8 mouse cellular contexts compared by ENCODE assay signal in genomic region chr1:89646326-89647018, GRCm38 (mm10).
A peak's percentile ranks its signal among the peaks of the same experiment; 100 is the strongest.
DNase-seq lines count a peak whose midpoint lies in the region; ATAC-seq and TF ChIP-seq lines count a peak whose summit lies in the region.

No protein-coding gene starts in this region.

- TF ChIP-seq CTCF in kidney, adult 2 months (conservative IDR thresholded peaks at IDR 0.05; ENCODE audit: insufficient read depth, insufficient read length, low read depth, low read length): peak; percentile 99

- 11% methylated on average over 4 of the region's 4 CpGs for WGBS in kidney, adult 2 months
- WGBS in liver, embryonic 11.5 days: 17% methylated on average over 4 of the region's 4 CpGs
- WGBS in stomach, embryonic 15.5 days: 17% methylated on average over 4 of the region's 4 CpGs

- DNase-seq in 416B (ENCODE audit: low read depth): peak; percentile 80
- DNase-seq in cerebellum, postnatal 4 days (ENCODE audit: low spot score in 2 of 2): peak; percentile 38 to 64
- DNase-seq in gastrocnemius, postnatal 25 days: peak; percentile 57
- peak; percentile 90 for DNase-seq in kidney, adult 2 months
- DNase-seq in liver, embryonic 11.5 days (ENCODE audit: low spot score): peak; percentile 62
- peak; percentile 77 to 80 for DNase-seq in natural killer cell, adult 2 months (ENCODE audit: low spot score in 2 of 2)

- H3K4me3 ChIP-seq in kidney, adult 2 months (ENCODE audit: insufficient read depth, low read depth, low read length): peak overlapping the region; percentile 42
- no peak overlapping the region for H3K4me3 ChIP-seq in liver, embryonic 11.5 days (ENCODE audit: low read depth, low read length)
- peak overlapping the region; percentile 12; the same call in 1 of the 2 replicates for H3K4me3 ChIP-seq in stomach, embryonic 15.5 days (replicated peaks)

- H3K9ac ChIP-seq in liver, embryonic 11.5 days (ENCODE audit: low read depth, low read length): no peak overlapping the region
- no peak overlapping the region for H3K9ac ChIP-seq in stomach, embryonic 15.5 days

- H3K9me3 ChIP-seq in liver, embryonic 11.5 days (ENCODE audit: control insufficient read depth, low read length): no peaks in the 10 kb centered on the region
- H3K9me3 ChIP-seq in stomach, embryonic 15.5 days: no peaks in the 10 kb centered on the region

- no peaks in the 10 kb centered on the region for H3K36me3 ChIP-seq in kidney, adult 2 months (ENCODE audit: control insufficient read depth, insufficient read depth, low read length)
- no peaks in the 10 kb centered on the region for H3K36me3 ChIP-seq in liver, embryonic 11.5 days (ENCODE audit: control insufficient read depth, insufficient read depth, low read length)
- no peaks in the 10 kb centered on the region for H3K36me3 ChIP-seq in stomach, embryonic 15.5 days

- TF ChIP-seq POLR2A in kidney, adult 2 months (IDR thresholded peaks at IDR 0.05; ENCODE audit: low read depth, low read length): no peak

- no peak overlapping the region for H3K27ac ChIP-seq in kidney, adult 2 months (ENCODE audit: insufficient read depth, low read depth, low read length)
- H3K27ac ChIP-seq in liver, embryonic 11.5 days (ENCODE audit: low read depth, low read length): no peak overlapping the region
- no peak overlapping the region for H3K27ac ChIP-seq in stomach, embryonic 15.5 days

- no peaks in the 10 kb centered on the region for H3K27me3 ChIP-seq in kidney, adult 2 months (replicated peaks; ENCODE audit: control insufficient read depth, insufficient read depth, low read length)
- H3K27me3 ChIP-seq in liver, embryonic 11.5 days (replicated peaks; ENCODE audit: control insufficient read depth, insufficient read depth, low read length): no peaks in the 10 kb centered on the region
- no peaks in the 10 kb centered on the region for H3K27me3 ChIP-seq in stomach, embryonic 15.5 days (replicated peaks)

- peak; percentile 45 for ATAC-seq in activated CD4-positive, CD25-positive, alpha-beta regulatory T cell, adult 4 months
- no peak for ATAC-seq in liver, embryonic 11.5 days (replicated peaks; ENCODE audit: low FRiP score)
- ATAC-seq in stomach, embryonic 15.5 days (ENCODE audit: insufficient read depth, low FRiP score, low read depth): peak; percentile 44; the same call in 1 of the 2 replicates

- H3K4me1 ChIP-seq in kidney, adult 2 months (ENCODE audit: control insufficient read depth, insufficient read depth, low read length): peaks cover 6% of the 10 kb centered on the region; the same call in 1 of the 2 replicates
- H3K4me1 ChIP-seq in liver, embryonic 11.5 days (replicated peaks; ENCODE audit: control insufficient read depth, insufficient read depth, low read length): peaks cover 4% of the 10 kb centered on the region
- peaks cover 5% of the 10 kb centered on the region; the same call in 1 of the 2 replicates for H3K4me1 ChIP-seq in stomach, embryonic 15.5 days

- peak overlapping the region; percentile 9; the same call in 1 of the 2 replicates for H3K4me2 ChIP-seq in liver, embryonic 11.5 days
- H3K4me2 ChIP-seq in stomach, embryonic 15.5 days: peak overlapping the region; percentile 35
